Mouse (Mus musculus): ENCODE measurements around the gene Mical2.

DNA sequence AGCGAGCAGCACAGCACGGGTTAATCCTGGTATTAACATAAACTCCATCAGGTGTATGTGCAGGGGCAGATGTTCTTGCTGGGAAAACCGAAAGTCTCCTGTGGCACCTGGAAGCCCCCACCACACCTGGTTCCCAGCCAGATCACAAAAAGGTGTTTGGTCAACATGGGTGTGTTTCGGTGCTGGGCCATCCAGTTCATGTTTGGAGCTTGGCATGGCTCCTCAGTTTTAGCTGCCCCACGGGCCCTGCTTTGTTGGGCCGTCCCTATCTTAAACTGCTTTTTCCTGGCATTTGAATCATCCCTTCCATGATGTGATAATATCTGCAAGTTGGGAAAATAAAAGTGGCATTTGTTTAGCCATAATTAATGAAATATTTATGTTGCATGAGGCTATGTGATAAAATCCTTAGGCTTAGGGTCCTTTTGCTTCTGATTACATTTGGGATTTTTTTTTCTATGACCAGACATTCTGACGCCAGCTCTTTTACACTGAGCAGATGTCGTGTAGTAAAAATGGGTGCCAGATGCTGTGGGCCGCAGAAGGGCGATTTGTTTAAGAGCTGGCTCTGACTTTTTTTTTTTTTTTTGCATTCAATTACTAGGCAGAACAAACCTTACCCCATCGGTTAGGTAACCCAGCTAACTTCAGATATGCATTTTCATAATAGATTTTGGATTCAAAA, 164.7 kb downstream of the Mical2 start:
- TF ChIP-seq CTCF (conservative IDR thresholded peaks at IDR 0.05; ENCODE audit: low read length) = no peak
- TF ChIP-seq POU5F1 (IDR thresholded peaks at IDR 0.05; ENCODE audit: borderline replicate concordance, low read length) = no peak

Measured in E14TG2a.4 (cell line).